ENCODE assay signal across 8 mouse cellular contexts in the genomic region with DNA sequence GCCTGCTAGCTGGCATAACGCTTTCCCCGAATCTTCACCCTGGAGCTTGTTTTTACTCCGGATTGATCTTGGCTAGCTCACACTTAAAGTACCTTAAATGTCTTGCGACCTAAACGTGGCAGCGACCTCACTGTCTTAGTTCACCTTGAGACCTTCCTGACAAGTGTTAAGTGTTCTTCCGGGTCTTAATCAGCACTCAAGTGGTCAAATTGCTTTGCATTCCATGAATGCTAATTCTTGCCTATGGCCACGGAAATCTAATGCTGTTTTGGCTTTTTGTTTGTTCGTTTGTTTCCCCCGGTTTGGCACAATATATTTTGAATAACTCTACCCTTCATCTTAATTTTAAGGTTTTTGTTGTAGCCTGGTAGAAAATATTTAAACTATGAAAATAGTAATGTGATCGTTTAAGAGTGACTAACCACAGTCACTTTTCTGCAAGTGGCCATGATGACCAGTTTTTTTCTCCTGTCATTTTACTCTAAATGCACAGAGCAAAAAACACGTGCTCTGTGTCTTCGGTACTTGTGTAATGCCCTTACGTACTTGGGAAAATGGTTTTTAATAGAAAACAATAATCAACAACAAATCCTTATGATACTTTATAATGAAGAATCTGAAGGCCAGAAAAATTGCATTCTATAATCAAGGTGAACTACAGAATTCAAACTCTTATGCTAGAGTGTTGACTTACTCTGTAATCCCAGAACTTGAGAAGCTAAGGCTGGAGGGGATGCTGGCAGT. TPM values are rescaled to one million over a fixed set of nuclear protein-coding genes. Genes with fewer than 3 reads are reported as not detected.
A peak's percentile ranks its signal among the peaks of the same experiment; 100 is the strongest.
DNase-seq lines count a peak whose midpoint lies in the region; ATAC-seq and TF ChIP-seq lines count a peak whose summit lies in the region.

No protein-coding gene starts in this region.

- H3K4me1 ChIP-seq in liver, adult 2 months (ENCODE audit: control insufficient read depth, insufficient read depth, low read length) = no peaks in the 10 kb centered on the region; the same call in 1 of the 2 replicates
- H3K4me1 ChIP-seq in cortical plate, adult 2 months (ENCODE audit: control insufficient read depth, insufficient read depth, low read length) = no peaks in the 10 kb centered on the region
- H3K4me1 ChIP-seq in neural tube, embryonic 12.5 days = peaks cover 4% of the 10 kb centered on the region; the same call in 1 of the 2 replicates

- H3K27me3 ChIP-seq in liver, adult 2 months (ENCODE audit: control insufficient read depth, insufficient read depth, low read length) = no peaks in the 10 kb centered on the region
- H3K27me3 ChIP-seq in neural tube, embryonic 12.5 days (replicated peaks) = no peaks in the 10 kb centered on the region

- no peak for TF ChIP-seq POLR2A in liver, adult 2 months (IDR thresholded peaks at IDR 0.05; ENCODE audit: extremely low read depth, insufficient read depth, low read length)
- no peak for TF ChIP-seq POLR2A in cortical plate, adult 2 months (IDR thresholded peaks at IDR 0.05; ENCODE audit: extremely low read depth, insufficient read depth, low read length)

- peak overlapping the region; percentile 91 for H3K27ac ChIP-seq in liver, adult 2 months (replicated peaks; ENCODE audit: insufficient read depth, low read depth, low read length)
- peak overlapping the region; percentile 91 for H3K27ac ChIP-seq in cortical plate, adult 2 months (ENCODE audit: insufficient read depth, low read length)
- H3K27ac ChIP-seq in neural tube, embryonic 12.5 days = peak overlapping the region; percentile 26; the same call in 1 of the 2 replicates

- DNase-seq in liver, adult 2 months (ENCODE audit: extremely low read depth, low read depth, low spot score) = no peak
- no peak for DNase-seq in liver
- DNase-seq in hindlimb bud, embryonic 11.5 days (ENCODE audit: extremely low spot score, low read depth, low spot score) = peak; percentile 22
- no peak for DNase-seq in left cerebral cortex, postnatal 10 days (ENCODE audit: extremely low spot score in 1 of 2, low spot score in 2 of 2)
- no peak for DNase-seq in ovary, postnatal 14 days (ENCODE audit: low spot score)
- DNase-seq in kidney, postnatal 14 days = no peak

- no peaks in the 10 kb centered on the region for H3K79me2 ChIP-seq in liver, adult 2 months (ENCODE audit: control insufficient read depth, insufficient read depth, low read length)

- TF ChIP-seq CTCF in liver, adult 2 months (IDR thresholded peaks at IDR 0.05; ENCODE audit: low read depth, low read length) = no peak
- TF ChIP-seq CTCF in cortical plate, adult 2 months (IDR thresholded peaks at IDR 0.05; ENCODE audit: extremely low read depth, insufficient read depth, low read length) = no peak

- peak overlapping the region; percentile 79 for H3K9ac ChIP-seq in liver, adult 2 months (ENCODE audit: low read depth, low read length)
- peak overlapping the region; percentile 47 for H3K9ac ChIP-seq in neural tube, embryonic 12.5 days

- intact Hi-C loops in left cerebral cortex, postnatal 10 days (cut with DNase I) = no loop called here

- WGBS in liver, adult 2 months = 19% methylated on average over 14 of the region's 14 CpGs
- 24% methylated on average over 14 of the region's 14 CpGs for WGBS in neural tube, embryonic 12.5 days

- peaks cover 7% of the 10 kb centered on the region for H3K36me3 ChIP-seq in liver, adult 2 months (ENCODE audit: control insufficient read depth, insufficient read depth, low read length)
- peaks cover 6% of the 10 kb centered on the region; the same call in 1 of the 2 replicates for H3K36me3 ChIP-seq in neural tube, embryonic 12.5 days

- no peaks in the 10 kb centered on the region for H3K9me3 ChIP-seq in neural tube, embryonic 12.5 days

- H3K4me2 ChIP-seq in neural tube, embryonic 12.5 days (replicated peaks) = peak overlapping the region; percentile 68

- ATAC-seq in neural tube, embryonic 12.5 days (ENCODE audit: low FRiP score, low read depth) = no peak

- peak overlapping the region; percentile 60 for H3K4me3 ChIP-seq in liver, adult 2 months (ENCODE audit: insufficient read depth, low read depth, low read length)
- H3K4me3 ChIP-seq in cortical plate, adult 2 months (ENCODE audit: insufficient read depth, low read length) = peak overlapping the region; percentile 74
- peak overlapping the region; percentile 73 for H3K4me3 ChIP-seq in neural tube, embryonic 12.5 days

RNA-seq across cellular contexts. Expression of gene AW549877, which starts 0.9 kb away (rescaled TPM):
- 20.3 and 20.9 TPM in 2 replicates for total RNA-seq in liver, adult 2 months (2014; rRNA removed)
- polyA plus RNA-seq in liver, adult 2 months (2012; rRNA removed) = 5.5 and 5.8 TPM in 2 replicates
- 37.8 and 39.0 TPM in 2 replicates for polyA plus RNA-seq in cortical plate, adult 2 months (2012; rRNA removed)
- polyA plus RNA-seq in neural tube, embryonic 12.5 days (2016; fragmentation: Nextera tagmentation; extraction: Ambion mirVana) = 49.6 and 53.9 TPM in 2 replicates
- total RNA-seq in left cerebral cortex, postnatal 10 days (2021) = 10 to 100 TPM; 43.2 to 45.3 TPM

RNA-seq across cellular contexts. Expression of gene Fbxo4, which starts 17.1 kb away (rescaled TPM):
- total RNA-seq in liver, adult 2 months (2014; rRNA removed) = 18.0 and 21.1 TPM in 2 replicates
- polyA plus RNA-seq in liver, adult 2 months (2012; rRNA removed) = 7.3 and 8.3 TPM in 2 replicates
- polyA plus RNA-seq in cortical plate, adult 2 months (2012; rRNA removed) = 9.8 and 11.6 TPM in 2 replicates
- 6.0 and 7.8 TPM in 2 replicates for polyA plus RNA-seq in neural tube, embryonic 12.5 days (2016; fragmentation: Nextera tagmentation; extraction: Ambion mirVana)
- total RNA-seq in left cerebral cortex, postnatal 10 days (2021) = 1 to 10 TPM; 7.2 to 7.5 TPM

RNA-seq across cellular contexts. Expression of gene Oxct1, which starts 29.7 kb away (rescaled TPM):
- total RNA-seq in liver, adult 2 months (2014; rRNA removed) = 5.2 and 6.4 TPM in 2 replicates
- polyA plus RNA-seq in liver, adult 2 months (2012; rRNA removed) = 1.2 and 1.7 TPM in 2 replicates
- 178 and 181 TPM in 2 replicates for polyA plus RNA-seq in cortical plate, adult 2 months (2012; rRNA removed)
- polyA plus RNA-seq in neural tube, embryonic 12.5 days (2016; fragmentation: Nextera tagmentation; extraction: Ambion mirVana) = 184 and 190 TPM in 2 replicates
- total RNA-seq in left cerebral cortex, postnatal 10 days (2021) = 100 to 1,000 TPM; 655 to 665 TPM

Comparison
In these comparisons a context has a peak if more than half of its experiments do, and no peak if none do; other contexts are left out.
1. H3K27ac ChIP-seq: peak in every context shown above with its lines; median percentile 91 in liver, adult 2 months; 91 in cortical plate, adult 2 months; 26 in neural tube, embryonic 12.5 days.
2. RNA of gene Oxct1, which starts 29.7 kb away (polyA plus RNA-seq): 184 to 190 TPM in neural tube, embryonic 12.5 days and 178 to 181 TPM in cortical plate, adult 2 months; 1.2 to 1.7 TPM in liver, adult 2 months; every median in the first group is over 10 times any median in the second.
3. Peak in every context shown above with its lines, with median percentiles within 50 percentile points of each other: H3K4me3 ChIP-seq.